Mouse (Mus musculus): ENCODE results near the gene Wdr91. TPM values are rescaled to one million over a fixed set of nuclear protein-coding genes. Genes with fewer than 3 reads are reported as not detected.
A peak's percentile ranks its signal among the peaks of the same experiment; 100 is the strongest.

Gene Wdr91
- polyA plus RNA-seq, 1 experiment from 2014 or later, result 195 TPM

DNA sequence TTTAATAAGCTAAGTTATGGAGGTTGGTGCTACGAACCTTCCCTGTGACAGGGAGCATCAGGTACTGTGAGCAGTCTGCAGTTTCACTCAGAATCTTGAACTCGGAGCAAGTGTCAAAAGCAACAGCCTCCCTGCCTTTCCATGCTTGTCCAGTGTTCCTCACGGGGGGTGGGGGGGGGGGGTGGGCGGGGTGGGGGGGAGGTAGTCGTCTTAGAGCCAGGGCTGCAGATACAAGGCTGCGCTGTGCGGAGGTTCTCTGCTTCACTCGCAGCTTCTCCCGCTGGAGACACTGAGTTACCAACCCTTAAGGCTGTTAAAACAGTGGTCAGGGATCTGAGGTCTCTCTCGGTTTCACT is 42.7 kb downstream of the Wdr91 start:
- H3K27ac ChIP-seq, result peak overlapping the region; percentile 99
- 60% methylated on average over 10 of the region's 10 CpGs for WGBS (ENCODE audit: missing documents)
- H3K4me3 ChIP-seq (ENCODE audit: inconsistent target), result no peak overlapping the region
- H3K36me3 ChIP-seq (ENCODE audit: inconsistent target), result peaks cover 23% of the 10 kb centered on the region; the same call in 1 of the 2 replicates
- peaks cover 85% of the 10 kb centered on the region for H3K79me2 ChIP-seq (ENCODE audit: inconsistent target)

DNA sequence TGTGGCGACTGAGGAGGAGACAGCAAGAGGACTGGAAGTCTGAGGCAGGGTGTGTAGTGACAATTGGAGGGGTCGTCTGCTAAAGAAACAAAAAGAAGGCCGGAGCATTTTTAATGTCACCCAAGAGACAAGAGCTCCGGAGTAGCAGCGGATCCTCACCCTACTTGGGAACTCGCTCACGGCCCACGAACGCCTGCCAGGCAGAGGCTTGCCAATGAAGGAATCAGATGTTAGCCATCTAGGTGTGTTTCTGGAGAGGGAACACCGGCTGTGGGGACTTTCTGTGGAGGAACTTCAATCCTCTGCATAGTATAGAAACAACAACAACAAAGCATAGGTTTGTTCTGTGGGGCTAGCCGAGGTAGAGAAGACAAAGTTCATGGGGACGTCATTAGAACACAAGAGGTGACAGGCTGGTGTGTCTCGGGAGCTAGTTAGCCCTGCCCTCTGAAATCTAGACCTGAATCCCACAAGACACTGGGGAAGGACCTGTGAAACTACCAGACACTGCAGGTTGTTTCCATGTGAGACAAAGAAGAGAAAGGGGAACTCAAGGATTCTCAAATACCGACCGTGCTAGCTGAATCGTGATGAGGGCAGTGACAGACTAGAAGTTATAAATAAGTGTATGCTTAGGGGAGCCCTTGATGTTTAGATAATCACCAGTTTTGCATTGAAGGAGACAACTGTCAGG is 43.2 kb downstream of the Wdr91 start:
- peak overlapping the region; percentile 99 for H3K27ac ChIP-seq
- peaks cover 18% of the 10 kb centered on the region; the same call in 1 of the 2 replicates for H3K36me3 ChIP-seq (ENCODE audit: inconsistent target)
- peaks cover 82% of the 10 kb centered on the region for H3K79me2 ChIP-seq (ENCODE audit: inconsistent target)
- no peak overlapping the region for H3K4me3 ChIP-seq (ENCODE audit: inconsistent target)
- 71% methylated on average over 16 of the region's 16 CpGs for WGBS (ENCODE audit: missing documents)

- H3K4me3 ChIP-seq (ENCODE audit: inconsistent target), result no peak overlapping the region
- WGBS (ENCODE audit: missing documents), result 96% methylated on average over 8 of the region's 8 CpGs
- peak overlapping the region; percentile 99 for H3K27ac ChIP-seq
- 0 out of 2 replicates have a peak, but pooled peaks cover 15% of the 10 kb centered on the region for H3K36me3 ChIP-seq (ENCODE audit: inconsistent target)
- H3K79me2 ChIP-seq (ENCODE audit: inconsistent target), result peaks cover 81% of the 10 kb centered on the region
These were observed 43.9 kb downstream of the Wdr91 start for GRCm38 (mm10) chr6:34866786-34867185.

DNA sequence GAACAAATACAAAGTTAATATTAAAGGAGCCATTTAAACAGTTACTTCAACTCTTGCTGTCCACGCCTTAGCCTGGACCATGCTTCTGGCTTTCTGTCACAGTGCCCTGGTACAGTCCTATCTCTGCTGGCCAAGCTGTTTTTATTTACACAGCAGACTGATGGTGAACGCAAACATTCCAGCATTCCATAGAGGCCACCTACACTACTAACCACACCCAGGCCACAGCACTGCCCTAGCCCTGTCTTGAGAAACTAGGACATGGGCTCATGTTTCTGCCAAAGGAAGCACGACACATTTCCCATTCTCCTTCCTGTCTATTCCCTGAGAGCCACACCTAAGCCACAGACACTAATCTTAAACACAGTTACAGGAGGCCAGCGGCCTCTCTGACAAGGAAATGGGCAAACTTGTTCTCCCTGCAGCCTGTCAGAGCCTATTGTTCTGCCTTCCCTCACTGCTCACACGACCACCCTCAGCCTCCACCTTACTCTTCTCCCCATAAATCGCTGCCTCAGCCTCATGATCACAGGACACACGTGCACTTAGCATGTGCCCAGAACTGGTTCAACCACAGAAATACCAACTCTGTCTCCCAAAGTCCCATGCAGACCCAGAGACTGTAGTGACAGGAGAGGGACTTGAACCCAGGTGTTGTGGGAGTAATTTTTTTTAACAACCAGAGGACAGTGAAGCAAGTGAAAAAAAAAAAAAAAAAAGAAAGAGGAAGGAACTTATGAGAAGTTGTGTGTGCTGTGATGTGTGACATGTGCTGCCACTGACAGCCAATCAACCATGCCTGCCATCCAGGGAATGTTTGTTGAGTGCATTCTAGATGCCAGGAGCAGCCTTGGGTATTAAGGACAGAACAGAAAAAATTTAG is 44.7 kb downstream of the Wdr91 start:
- peak overlapping the region; percentile 99 for H3K27ac ChIP-seq
- H3K4me3 ChIP-seq (ENCODE audit: inconsistent target), result peak overlapping the region; percentile 78
- 47% methylated on average over 7 of the region's 7 CpGs for WGBS (ENCODE audit: missing documents)
- 0 out of 2 replicates have a peak, but pooled peaks cover 15% of the 10 kb centered on the region for H3K36me3 ChIP-seq (ENCODE audit: inconsistent target)
- H3K79me2 ChIP-seq (ENCODE audit: inconsistent target), result peaks cover 75% of the 10 kb centered on the region

- Histone ChIP-seq H3K36me3 (ENCODE audit: inconsistent target) (0 out of 2 replicates have a peak, but pooled peaks cover 15% of the 10 kb centered on the region), H3K27ac (peak overlapping the region; percentile 99), H3K79me2 (ENCODE audit: inconsistent target) (peaks cover 68% of the 10 kb centered on the region), H3K4me3 (ENCODE audit: inconsistent target) (peak overlapping the region; percentile 78)
- WGBS (ENCODE audit: missing documents), result 81% methylated on average over 5 of the region's 5 CpGs
These were observed 45.5 kb downstream of the Wdr91 start for GRCm38 (mm10) chr6:34865213-34865612.

DNA sequence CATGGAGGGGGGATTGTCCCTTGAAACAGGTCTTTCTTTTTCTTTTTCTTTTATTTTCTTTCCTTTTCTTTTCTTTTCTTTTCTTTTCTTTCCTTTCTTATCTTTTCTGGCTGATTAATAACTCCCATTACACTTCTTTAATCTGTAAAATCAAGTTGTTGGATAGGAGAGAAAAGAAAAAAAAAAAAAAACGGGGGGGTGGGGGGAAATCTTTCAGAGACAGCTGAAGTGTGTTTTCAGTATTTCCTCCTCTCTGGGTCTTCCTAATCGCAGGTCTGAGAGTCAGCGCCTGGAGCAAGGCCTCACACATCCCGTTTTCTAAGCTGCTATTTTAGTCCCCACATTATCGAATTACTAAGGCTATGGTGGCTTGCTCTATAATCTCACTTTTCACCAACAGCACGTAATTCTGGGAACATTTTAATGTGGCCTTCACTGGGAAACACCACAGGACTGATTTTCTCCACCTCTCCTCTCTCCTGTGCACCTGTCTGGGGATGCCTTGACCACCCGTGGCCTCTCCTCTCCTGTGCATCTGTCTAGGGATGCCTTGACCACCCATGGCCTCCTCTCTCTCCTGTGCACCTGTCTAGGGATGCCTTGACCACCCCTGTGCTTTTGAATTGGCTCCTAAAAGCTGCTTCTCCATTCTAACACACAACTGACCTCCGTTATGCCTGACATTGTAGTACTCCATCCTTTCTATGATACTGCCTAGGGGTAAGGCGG is 46.7 kb downstream of the Wdr91 start:
- 0 out of 2 replicates have a peak, but pooled peaks cover 14% of the 10 kb centered on the region for H3K36me3 ChIP-seq (ENCODE audit: inconsistent target)
- peaks cover 61% of the 10 kb centered on the region for H3K79me2 ChIP-seq (ENCODE audit: inconsistent target)
- H3K4me3 ChIP-seq (ENCODE audit: inconsistent target), result peak overlapping the region; percentile 78
- 41% methylated on average over 8 of the region's 9 CpGs for WGBS (ENCODE audit: missing documents)
- H3K27ac ChIP-seq, result peak overlapping the region; percentile 99

GRCm38 (mm10) chr6:34862791-34863403 is 47.8 kb downstream of the Wdr91 start, which contains the start of gene Tmem140:
Tmem140 (plus strand) TSS chr6:34863146.
- peaks cover 50% of the 10 kb centered on the region for H3K79me2 ChIP-seq (ENCODE audit: inconsistent target)
- 1% methylated on average over 11 of the region's 11 CpGs for WGBS (ENCODE audit: missing documents)
- H3K36me3 ChIP-seq (ENCODE audit: inconsistent target), result 0 out of 2 replicates have a peak, but pooled peaks cover 9% of the 10 kb centered on the region
- H3K27ac ChIP-seq, result peak within 1 kb of the TSS; percentile 99
- peak within 1 kb of the TSS; percentile 78 for H3K4me3 ChIP-seq (ENCODE audit: inconsistent target)

GRCm38 (mm10) chr6:34862381-34862780 is 48.3 kb downstream of the Wdr91 start:
- peak overlapping the region; percentile 78 for H3K4me3 ChIP-seq (ENCODE audit: inconsistent target)
- peaks cover 45% of the 10 kb centered on the region for H3K79me2 ChIP-seq (ENCODE audit: inconsistent target)
- WGBS (ENCODE audit: missing documents), result 8% methylated on average over 6 of the region's 6 CpGs
- 0 out of 2 replicates have a peak, but pooled peaks cover 9% of the 10 kb centered on the region for H3K36me3 ChIP-seq (ENCODE audit: inconsistent target)
- H3K27ac ChIP-seq, result peak overlapping the region; percentile 99

GRCm38 (mm10) chr6:34861546-34862053 is 49.1 kb downstream of the Wdr91 start:
- WGBS (ENCODE audit: missing documents), result 85% methylated on average over 11 of the region's 11 CpGs
- Histone ChIP-seq H3K79me2 (ENCODE audit: inconsistent target) (peaks cover 37% of the 10 kb centered on the region), H3K27ac (peak overlapping the region; percentile 99), H3K4me3 (ENCODE audit: inconsistent target) (no peak overlapping the region), H3K36me3 (ENCODE audit: inconsistent target) (0 out of 2 replicates have a peak, but pooled peaks cover under 1% of the 10 kb centered on the region)

DNA sequence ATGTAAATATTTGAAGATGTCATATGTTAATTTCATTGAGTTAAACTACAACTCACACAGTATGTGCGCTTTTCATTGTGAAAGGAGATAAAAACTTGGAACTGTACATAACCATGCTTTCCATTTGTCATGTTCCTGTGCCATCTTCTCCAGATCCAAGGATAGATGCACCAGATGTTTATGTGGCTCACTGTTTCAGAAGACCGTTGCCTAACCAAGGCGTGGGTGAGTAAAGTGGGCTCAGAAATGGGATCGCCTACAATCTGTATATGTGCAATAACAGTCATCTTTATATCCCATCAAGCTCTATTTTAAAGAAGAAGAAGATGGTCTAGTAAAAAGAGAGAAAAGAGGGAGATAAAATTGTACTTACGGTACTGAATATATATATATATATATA is 78.3 kb downstream of the Wdr91 start:
- WGBS (ENCODE audit: missing documents), result 98% methylated on average over 5 of the region's 5 CpGs
- Histone ChIP-seq H3K4me3 (ENCODE audit: inconsistent target) (no peak overlapping the region), H3K36me3 (ENCODE audit: inconsistent target) (no peaks in the 10 kb centered on the region), H3K27ac (no peak overlapping the region), H3K79me2 (ENCODE audit: inconsistent target) (no peaks in the 10 kb centered on the region)

Other genes with a start within 250 kb of the Wdr91 start
- gene Agbl3, start 130.4 kb downstream of the Wdr91 start, polyA plus RNA-seq (2018), result 2.4 to 4.2 TPM (median 3.4 TPM) in 3 replicates
- gene Tmem140, start 47.7 kb downstream of the Wdr91 start, polyA plus RNA-seq (2018), result 41.8 to 184 TPM (median 113 TPM) in 3 replicates
- gene Cyren, start 32.8 kb downstream of the Wdr91 start, polyA plus RNA-seq (2018), result 3.3 to 10.6 TPM (median 4.3 TPM) in 3 replicates
- not detected in 3 replicates for gene Stra8, start 9.3 kb upstream of the Wdr91 start, polyA plus RNA-seq (2018)
- 0.10 to 0.19 TPM in 2 of 3 replicates, not detected in the other for gene Slc23a4, start 77.5 kb upstream of the Wdr91 start, polyA plus RNA-seq (2018)
- gene Cnot4, start 222.8 kb upstream of the Wdr91 start, polyA plus RNA-seq (2018), result 15.1 to 41.6 TPM (median 19.7 TPM) in 3 replicates